Mouse (Mus musculus): ENCODE measurements at regions not wholly inside any gene's neighbourhood (a gene's known extent, or its start where the extent isn't known, plus 50 kb on each side); places are given as distances from the start of the nearest gene placed in this dataset.

GRCm38 (mm10) chr3:8717334-8717812, 892.5 kb downstream of the Zfp704 start:
- no peaks in the 10 kb centered on the region for H3K36me3 ChIP-seq (ENCODE audit: control insufficient read depth, insufficient read depth, low read length)
- H3K4me3 ChIP-seq (ENCODE audit: low read depth, low read length), result peak overlapping the region; percentile 6; the same call in 1 of the 2 replicates
- peak overlapping the region; percentile 68 for H3K27ac ChIP-seq (ENCODE audit: low read depth, low read length)
- ATAC-seq (replicated peaks; ENCODE audit: low FRiP score) (peak; percentile 90), DNase-seq (ENCODE audit: low spot score) (peak; percentile 87)
- peak overlapping the region; percentile 51 for H3K4me2 ChIP-seq (ENCODE audit: low read depth, low read length, severe bottlenecking)
- peak overlapping the region; percentile 43 for H3K9ac ChIP-seq (ENCODE audit: low read length)
- H3K9me3 ChIP-seq (ENCODE audit: control insufficient read depth, low read length), result no peaks in the 10 kb centered on the region
- 0% methylated on average over 18 of the region's 18 CpGs for WGBS
- H3K4me1 ChIP-seq (replicated peaks; ENCODE audit: control insufficient read depth, insufficient read depth, low read length), result peaks cover 22% of the 10 kb centered on the region
- no peaks in the 10 kb centered on the region for H3K27me3 ChIP-seq (ENCODE audit: control insufficient read depth, insufficient read depth, low read length)
